Mouse (Mus musculus) kidney, adult 2 months (tissue): ENCODE data around the gene Eral1. TPM values are rescaled to one million over a fixed set of nuclear protein-coding genes. Genes with fewer than 3 reads are reported as not detected.

Experiments
- DNase-seq: peaks from one replicate; pipeline ENCODE4 v3.0.0; 2021
- H3K27ac ChIP-seq: fragments of 200-500 bp; 2 replicates; pipeline ENCODE4 v1.5.1; 2012; ENCODE audit warnings: low read depth, low read length, control low read depth, inconsistent platforms; ENCODE audit not compliant: insufficient read depth
- H3K27me3 ChIP-seq: fragments of 200-500 bp; replicated peaks from 2 replicates; pipeline ENCODE4 v1.6.1; 2012; ENCODE audit warnings: mild to moderate bottlenecking, moderate library complexity, low read length, inconsistent platforms; ENCODE audit not compliant: control insufficient read depth, insufficient read depth
- H3K36me3 ChIP-seq: fragments of 200-500 bp; 2 replicates; pipeline ENCODE4 v1.6.1; 2012; ENCODE audit warnings: mild to moderate bottlenecking, moderate library complexity, low read length, inconsistent platforms; ENCODE audit not compliant: control insufficient read depth, insufficient read depth
- H3K4me1 ChIP-seq: fragments of 200-500 bp; 2 replicates; pipeline ENCODE4 v1.6.1; 2011; ENCODE audit warnings: low read length; ENCODE audit not compliant: control insufficient read depth, insufficient read depth
- H3K4me3 ChIP-seq: fragments of 200-500 bp; 2 replicates; pipeline ENCODE4 v1.5.1; 2011; ENCODE audit warnings: mild to moderate bottlenecking, low read depth, low read length, control low read depth; ENCODE audit not compliant: insufficient read depth
- CTCF ChIP-seq: fragments of 200-500 bp; conservative IDR thresholded peaks from 2 replicates; pipeline ENCODE4 v1.5.1; 2011; ENCODE audit warnings: low read depth, mild to moderate bottlenecking, control low read depth, low read length, moderate library complexity, mixed read lengths; ENCODE audit not compliant: insufficient read depth, insufficient read length
- POLR2A ChIP-seq: fragments of 200-500 bp; IDR thresholded peaks from one replicate; pipeline ENCODE4 v1.6.1; 2011; ENCODE audit warnings: low read depth, low read length, control low read depth
- WGBS: fragments of 180-500 bp; shearing (Covaris S2); methylation state at CpG from one replicate; pipeline ENCODE4 v1.1.7; 2018; 5-methylcytosine and 5-hydroxymethylcytosine counted together
- polyA plus RNA-seq: library from polyadenylated mRNA; depleted of rRNA; stranded (reverse); fragments of >200 nt; gene quantifications from 2 replicates; pipeline ENCODE4 v1.2.3, GENCODE M21; 2012

The Eral1 gene
- polyA plus RNA-seq, 1 experiment: 39.1 TPM

DNA sequence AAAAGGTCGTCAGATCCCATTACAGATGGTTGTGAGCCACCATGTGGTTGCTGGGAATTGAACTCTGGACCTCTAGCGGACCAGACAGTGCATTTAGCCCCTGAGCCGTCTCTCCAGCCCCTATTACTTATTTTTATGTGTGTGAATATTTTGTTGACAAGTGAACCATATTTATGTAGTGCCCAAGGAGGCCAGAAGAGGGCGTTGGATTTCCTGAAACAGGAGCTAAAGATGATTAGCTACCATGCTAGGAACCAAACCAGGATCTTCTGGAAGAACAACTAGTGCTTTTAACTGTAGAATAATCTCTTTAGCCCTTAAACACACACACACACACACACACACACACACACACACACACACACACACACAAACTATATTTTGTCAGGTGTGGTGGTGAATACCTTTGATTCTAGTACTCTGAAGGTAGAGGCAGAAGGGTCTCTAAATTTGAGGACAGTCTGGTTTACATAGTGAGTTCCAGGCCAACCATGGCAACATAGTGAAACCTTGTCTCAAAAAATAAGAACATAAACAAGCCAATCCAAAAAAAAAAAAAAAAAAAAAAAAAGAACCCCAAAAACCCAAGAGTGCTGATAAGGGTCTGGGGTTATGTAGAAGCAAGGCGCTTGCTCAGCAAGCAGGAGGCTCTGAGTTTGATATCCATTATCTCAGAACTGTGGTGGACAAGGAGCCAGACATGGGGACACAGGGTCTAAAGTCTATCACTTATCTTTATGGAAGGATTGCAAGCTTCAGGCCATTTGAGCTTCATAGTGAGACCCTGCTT lies 23.0 kb upstream of the Eral1 start:
- peak; percentile 19 for DNase-seq
- whole genome bisulfite sequencing: 55% methylated on average over 5 of the region's 5 CpGs
- Histone ChIP-seq H3K36me3 (no peaks in the 10 kb centered on the region), H3K4me1 (peaks cover 11% of the 10 kb centered on the region; the same call in 1 of the 2 replicates), H3K27ac (no peak overlapping the region), H3K27me3 (no peaks in the 10 kb centered on the region), H3K4me3 (no peak overlapping the region)
- TF ChIP-seq CTCF (0 out of 2 replicates have a peak, but pooled peaks have one; percentile 2), POLR2A (no peak)

- TF ChIP-seq CTCF (no peak), POLR2A (no peak)
- WGBS: 80% methylated on average over 5 of the region's 5 CpGs
- H3K4me3 ChIP-seq: no peak overlapping the region
- H3K27me3 ChIP-seq: no peaks in the 10 kb centered on the region
- H3K4me1 ChIP-seq: peaks cover 13% of the 10 kb centered on the region; the same call in 1 of the 2 replicates
- H3K27ac ChIP-seq: no peak overlapping the region
- no peak for DNase-seq
- no peaks in the 10 kb centered on the region for H3K36me3 ChIP-seq
Observed at GRCm38 (mm10) chr11:78102142-78102541, 22.0 kb upstream of the Eral1 start.

- Histone ChIP-seq H3K4me1 (peaks cover 15% of the 10 kb centered on the region; the same call in 1 of the 2 replicates), H3K36me3 (no peaks in the 10 kb centered on the region), H3K4me3 (no peak overlapping the region), H3K27ac (no peak overlapping the region), H3K27me3 (no peaks in the 10 kb centered on the region)
- TF ChIP-seq CTCF (no peak), POLR2A (no peak)
- no peak for DNase-seq
- WGBS: 72% methylated on average over 11 of the region's 11 CpGs
Observed at GRCm38 (mm10) chr11:78100746-78101145, 20.6 kb upstream of the Eral1 start.

- DNase-seq: no peak
- H3K36me3 ChIP-seq: no peaks in the 10 kb centered on the region
- no peak overlapping the region for H3K4me3 ChIP-seq
- no peak overlapping the region for H3K27ac ChIP-seq
- TF ChIP-seq CTCF (no peak), POLR2A (no peak)
- WGBS: 64% methylated on average over 3 of the region's 3 CpGs
- no peaks in the 10 kb centered on the region for H3K27me3 ChIP-seq
- peaks cover 14% of the 10 kb centered on the region; the same call in 1 of the 2 replicates for H3K4me1 ChIP-seq
Observed at GRCm38 (mm10) chr11:78097077-78097476, 16.9 kb upstream of the Eral1 start.

DNA sequence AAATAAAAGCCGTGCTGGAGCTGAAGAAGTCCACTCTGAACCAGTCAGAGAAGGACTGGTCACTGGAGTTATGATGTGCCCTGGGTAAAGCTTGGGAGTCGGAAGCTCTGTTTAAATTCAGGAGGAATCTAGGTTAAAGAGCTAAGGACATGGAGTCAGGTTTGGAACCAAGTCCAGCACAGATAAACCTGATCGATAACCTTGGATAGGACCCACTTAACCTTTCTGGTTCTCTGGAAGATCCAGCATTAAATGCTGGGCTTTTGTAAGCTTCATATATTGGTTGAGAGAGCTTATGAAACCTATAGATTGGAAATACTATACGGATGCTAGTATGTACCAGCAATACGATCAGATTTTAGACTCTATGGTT lies 14.9 kb upstream of the Eral1 start:
- DNase-seq: no peak
- Histone ChIP-seq H3K27me3 (no peaks in the 10 kb centered on the region), H3K36me3 (no peaks in the 10 kb centered on the region), H3K4me1 (peaks cover 6% of the 10 kb centered on the region; the same call in 1 of the 2 replicates), H3K27ac (peak overlapping the region; percentile 52; the same call in 1 of the 2 replicates), H3K4me3 (peak overlapping the region; percentile 69)
- TF ChIP-seq CTCF (no peak), POLR2A (no peak)
- WGBS: 13% methylated on average over 5 of the region's 5 CpGs

GRCm38 (mm10) chr11:78094504-78095143 lies 14.4 kb upstream of the Eral1 start, which contains the start of gene Fam222b:
Gene Fam222b, plus strand, starts transcription at chr11:78094660.
- Histone ChIP-seq H3K4me3 (peak within 1 kb of the TSS; percentile 69), H3K27ac (peak within 1 kb of the TSS; percentile 52), H3K4me1 (peaks cover 6% of the 10 kb centered on the region; the same call in 1 of the 2 replicates), H3K27me3 (no peaks in the 10 kb centered on the region), H3K36me3 (no peaks in the 10 kb centered on the region)
- WGBS: under 1% methylated on average over 38 of the region's 38 CpGs
- TF ChIP-seq CTCF: no peak
- TF ChIP-seq POLR2A: no peak
- peak; percentile 95 for DNase-seq

DNA sequence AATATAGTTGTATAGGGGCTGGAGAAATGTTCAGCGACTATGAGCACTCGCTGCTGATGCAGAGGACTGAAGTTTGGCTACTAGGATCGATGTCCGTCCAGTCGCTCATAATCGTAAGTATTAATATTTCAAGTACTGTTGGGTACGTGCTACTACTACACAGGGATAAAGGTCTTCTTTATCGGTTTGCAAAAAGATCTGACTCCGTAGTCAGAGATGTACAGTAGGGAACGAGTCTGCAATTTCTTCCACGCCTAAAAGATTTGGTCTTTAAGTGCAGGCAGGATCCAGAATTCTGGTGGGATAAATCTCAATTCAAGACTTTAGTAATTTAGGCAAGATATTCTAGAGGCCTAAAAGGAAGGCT lies 13.9 kb upstream of the Eral1 start:
- WGBS: 49% methylated on average over 11 of the region's 11 CpGs
- DNase-seq: no peak
- Histone ChIP-seq H3K4me1 (peaks cover 6% of the 10 kb centered on the region; the same call in 1 of the 2 replicates), H3K27me3 (no peaks in the 10 kb centered on the region), H3K27ac (peak overlapping the region; percentile 42; the same call in 1 of the 2 replicates), H3K36me3 (no peaks in the 10 kb centered on the region), H3K4me3 (peak overlapping the region; percentile 69)
- TF ChIP-seq POLR2A (no peak), CTCF (no peak)
